Mouse (Mus musculus) spleen, adult 2 months (tissue): Measurements from ENCODE around the gene Ncor2.

Experiments used
- CTCF ChIP-seq: fragments of 200-500 bp; IDR thresholded peaks from 2 replicates; pipeline ENCODE4 v1.5.1; 2011; ENCODE audit warnings: mild to moderate bottlenecking, inconsistent platforms; ENCODE audit not compliant: insufficient read depth, insufficient read length, insufficient replicate concordance; ENCODE audit errors: extremely low read depth
- POLR2A ChIP-seq: fragments of 200-500 bp; IDR thresholded peaks from 2 replicates; pipeline ENCODE4 v1.6.1; 2011; ENCODE audit warnings: low read depth, low read length, inconsistent platforms

DNA sequence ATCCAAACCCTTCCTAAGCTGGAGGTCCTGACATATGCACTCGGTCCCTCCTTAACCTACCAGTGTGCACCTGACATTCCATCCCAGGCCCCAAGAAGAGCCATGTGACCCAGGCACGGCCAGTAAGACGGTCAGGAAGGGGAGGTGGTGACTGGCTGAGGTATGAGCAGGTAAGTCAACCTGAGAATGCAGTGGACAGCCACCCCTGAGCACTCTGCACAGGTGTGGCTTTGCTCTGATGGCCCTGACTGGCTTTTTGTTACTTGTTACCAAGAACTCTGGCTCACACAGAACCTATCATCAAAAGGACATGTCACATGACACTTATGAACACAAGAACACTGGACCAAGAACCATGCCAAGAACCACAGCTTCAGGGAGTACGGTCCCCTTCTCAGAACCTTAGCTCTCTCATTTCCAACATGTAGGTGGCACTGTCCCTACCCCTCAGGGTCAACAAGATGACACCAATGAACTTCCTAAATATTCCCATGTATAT, 53.0 kb downstream of the Ncor2 start:
- TF ChIP-seq CTCF = no peak
- TF ChIP-seq POLR2A = no peak
